Mouse (Mus musculus) lung, embryonic 16.5 days (tissue): ENCODE results near the gene Dctd. TPM values are rescaled to one million over a fixed set of nuclear protein-coding genes. Genes with fewer than 3 reads are reported as not detected.
"Not testable (repeated sequence)": the region's sequence is repeated elsewhere in the genome, so short reads cannot be mapped to it uniquely, and the experiment has no call there.

Experiments
- ATAC-seq: fragments of 200-750 bp; cut with Nextera tagmentation; 2 replicates; pipeline ENCODE4 v1.8.0; 2017; ENCODE audit warnings: low read depth, mild to moderate bottlenecking, moderate library complexity
- H3K27ac ChIP-seq: fragments of 300-500 bp; sonication (generic); 2 replicates; pipeline ENCODE4 v1.5.1; 2014; ENCODE audit warnings: mild to moderate bottlenecking, control low read depth, low read length
- H3K27me3 ChIP-seq: fragments of 300-500 bp; sonication (generic); 2 replicates; pipeline ENCODE4 v1.6.1; 2014; ENCODE audit warnings: low read depth, low read length, mixed read lengths; ENCODE audit not compliant: control insufficient read depth, insufficient read depth
- H3K36me3 ChIP-seq: fragments of 300-500 bp; sonication (generic); 2 replicates; pipeline ENCODE4 v1.6.1; 2014; ENCODE audit warnings: low read length; ENCODE audit not compliant: control insufficient read depth, insufficient read depth
- H3K4me1 ChIP-seq: fragments of 300-500 bp; sonication (generic); replicated peaks from 2 replicates; pipeline ENCODE4 v1.6.1; 2014; ENCODE audit warnings: low read length, mixed read lengths; ENCODE audit not compliant: control insufficient read depth, insufficient read depth
- H3K4me2 ChIP-seq: fragments of 300-500 bp; sonication (generic); 2 replicates; pipeline ENCODE4 v1.6.1; 2014; ENCODE audit warnings: low read depth, low read length, control low read depth
- H3K4me3 ChIP-seq: fragments of 300-500 bp; sonication (generic); 2 replicates; pipeline ENCODE4 v1.5.1; 2014; ENCODE audit warnings: mild to moderate bottlenecking, low read length, control low read depth
- H3K9ac ChIP-seq: fragments of 300-500 bp; sonication (generic); 2 replicates; pipeline ENCODE4 v1.6.1; 2014; ENCODE audit warnings: low read length, control low read depth
- H3K9me3 ChIP-seq: fragments of 300-500 bp; sonication (generic); 2 replicates; pipeline ENCODE4 v1.6.1; 2016; ENCODE audit warnings: low read length; ENCODE audit not compliant: control insufficient read depth
- WGBS: fragments of 180-500 bp; shearing (Covaris S2); extraction: QIAGEN DNeasy Blood & Tissue Kit; methylation state at CpG from one replicate; pipeline ENCODE4 v1.1.7; 2014; 5-methylcytosine and 5-hydroxymethylcytosine counted together
- polyA plus RNA-seq: library from polyadenylated mRNA; unstranded; fragments of >200 nt; fragmentation: Nextera tagmentation; extraction: Ambion mirVana; gene quantifications from 2 replicates; pipeline ENCODE4 v1.2.1, GENCODE M21; 2015

Gene Dctd
- polyA plus RNA-seq, 1 experiment from 2014 or later = 16.3 TPM

- no peak overlapping the region for H3K9ac ChIP-seq
- H3K36me3 ChIP-seq = no peaks in the 10 kb centered on the region
- 40% methylated on average over 15 of the region's 15 CpGs for WGBS
- no peaks in the 10 kb centered on the region; the same call in 1 of the 2 replicates for H3K27me3 ChIP-seq
- ATAC-seq = no peak
- H3K9me3 ChIP-seq = no peaks in the 10 kb centered on the region
- H3K27ac ChIP-seq = no peak overlapping the region
- H3K4me1 ChIP-seq = peaks cover 5% of the 10 kb centered on the region; the same call in 1 of the 2 replicates
- H3K4me3 ChIP-seq = no peak overlapping the region
- H3K4me2 ChIP-seq = no peak overlapping the region
Observed at GRCm38 (mm10) chr8:48158560-48159217, 59.8 kb downstream of the Dctd start.

DNA sequence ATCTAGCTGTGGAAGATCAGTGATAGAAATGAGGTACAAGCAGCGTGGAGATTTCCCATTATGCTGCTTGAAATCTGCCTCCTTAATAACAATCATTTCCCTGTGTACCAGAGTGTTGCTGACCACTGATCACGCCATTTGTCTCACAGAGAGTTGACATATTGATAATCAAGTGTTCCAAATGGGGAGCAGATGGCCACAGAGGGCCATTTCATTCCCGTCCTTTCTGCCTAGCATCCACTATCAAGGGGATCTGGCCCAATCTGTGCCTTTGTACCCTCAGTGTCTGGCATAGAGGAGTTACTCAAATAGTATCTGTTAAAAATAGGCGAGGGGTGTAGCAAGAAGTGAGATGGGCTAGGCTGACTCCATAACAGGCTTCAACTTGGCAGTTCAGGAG is 78.5 kb downstream of the Dctd start:
- Histone ChIP-seq H3K4me1 (no peaks in the 10 kb centered on the region), H3K36me3 (no peaks in the 10 kb centered on the region), H3K27ac (no peak overlapping the region), H3K27me3 (no peaks in the 10 kb centered on the region), H3K9ac (no peak overlapping the region), H3K4me2 (no peak overlapping the region), H3K4me3 (no peak overlapping the region), H3K9me3 (0 out of 2 replicates have a peak, but pooled peaks cover 4% of the 10 kb centered on the region)
- WGBS = 61% methylated on average over 4 of the region's 4 CpGs
- no peak for ATAC-seq

GRCm38 (mm10) chr8:48177876-48178275 is 79.0 kb downstream of the Dctd start:
- 96% methylated on average over 1 of the region's 1 CpGs for WGBS

GRCm38 (mm10) chr8:48178993-48179392 is 80.1 kb downstream of the Dctd start:
- no peaks in the 10 kb centered on the region for H3K36me3 ChIP-seq
- ATAC-seq = no peak
- no peaks in the 10 kb centered on the region for H3K4me1 ChIP-seq
- H3K27ac ChIP-seq = no peak overlapping the region
- WGBS = 75% methylated on average over 4 of the region's 4 CpGs
- H3K4me3 ChIP-seq = no peak overlapping the region
- H3K9ac ChIP-seq = no peak overlapping the region
- H3K27me3 ChIP-seq = no peaks in the 10 kb centered on the region
- 0 out of 2 replicates have a peak, but pooled peaks cover 4% of the 10 kb centered on the region for H3K9me3 ChIP-seq
- H3K4me2 ChIP-seq = no peak overlapping the region

More at GRCm38 (mm10) chr8:48177876-48178275, 79.0 kb downstream of the Dctd start:
- Histone ChIP-seq H3K27me3 (no peaks in the 10 kb centered on the region), H3K4me2 (no peak overlapping the region), H3K27ac (no peak overlapping the region), H3K9me3 (0 out of 2 replicates have a peak, but pooled peaks cover 4% of the 10 kb centered on the region), H3K4me3 (no peak overlapping the region), H3K9ac (no peak overlapping the region), H3K36me3 (no peaks in the 10 kb centered on the region), H3K4me1 (no peaks in the 10 kb centered on the region)
- no peak for ATAC-seq

DNA sequence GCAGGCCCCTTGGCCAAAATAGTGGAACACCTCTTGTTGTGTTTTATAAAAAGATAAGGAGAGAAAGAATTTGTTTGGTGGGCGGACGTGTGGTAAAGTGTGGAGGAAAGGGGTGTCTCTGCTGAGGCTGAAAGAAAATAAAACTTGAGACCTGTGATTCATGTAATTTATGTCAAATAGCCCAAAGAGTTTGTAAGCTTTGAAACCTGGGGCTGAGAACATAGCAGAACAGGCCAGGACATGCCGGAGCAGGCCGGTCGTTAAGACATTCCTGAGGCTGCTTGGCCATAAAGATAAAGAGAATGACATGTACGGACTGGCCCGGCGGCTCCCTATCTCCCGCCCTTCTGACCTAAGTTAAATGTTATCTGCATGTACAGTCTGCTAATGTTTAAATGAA is 81.3 kb downstream of the Dctd start:
- H3K4me2 ChIP-seq, H3K36me3 ChIP-seq, H3K4me1 ChIP-seq, H3K4me3 ChIP-seq, H3K27ac ChIP-seq, H3K9me3 ChIP-seq, H3K27me3 ChIP-seq, H3K9ac ChIP-seq, ATAC-seq: not testable (repeated sequence)
- WGBS = 80% methylated on average over 9 of the region's 9 CpGs

- H3K36me3 ChIP-seq = no peaks in the 10 kb centered on the region
- no peaks in the 10 kb centered on the region for H3K27me3 ChIP-seq
- H3K4me2 ChIP-seq = no peak overlapping the region
- H3K9ac ChIP-seq = no peak overlapping the region
- H3K27ac ChIP-seq = no peak overlapping the region
- ATAC-seq = no peak
- H3K9me3 ChIP-seq = 0 out of 2 replicates have a peak, but pooled peaks cover 4% of the 10 kb centered on the region
- H3K4me3 ChIP-seq = no peak overlapping the region
- 93% methylated on average over 3 of the region's 3 CpGs for WGBS
- no peaks in the 10 kb centered on the region for H3K4me1 ChIP-seq
Observed at GRCm38 (mm10) chr8:48181000-48181399, 82.1 kb downstream of the Dctd start.

DNA sequence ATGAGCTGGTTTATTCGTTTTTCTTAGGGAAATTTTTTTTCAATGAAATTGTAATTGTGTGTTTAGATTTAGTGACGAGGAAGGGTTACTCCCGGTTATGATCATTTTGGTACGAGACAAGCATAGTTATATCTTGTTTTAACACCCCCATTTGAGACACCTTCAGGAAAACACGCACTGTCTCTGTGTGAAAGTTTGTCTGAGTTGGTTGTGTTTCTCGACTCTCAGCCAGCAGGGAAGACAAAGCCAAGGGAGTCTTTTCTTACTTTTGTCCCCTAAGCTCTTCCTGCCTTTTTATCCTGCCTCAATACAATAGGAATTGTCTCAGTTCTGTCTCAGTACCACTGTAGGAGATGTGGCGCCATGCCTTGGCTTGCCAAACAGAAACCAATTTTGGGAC is 84.9 kb downstream of the Dctd start:
- Histone ChIP-seq H3K27me3 (no peaks in the 10 kb centered on the region), H3K9me3 (0 out of 2 replicates have a peak, but pooled peaks cover 4% of the 10 kb centered on the region), H3K9ac (no peak overlapping the region), H3K4me1 (no peaks in the 10 kb centered on the region), H3K36me3 (no peaks in the 10 kb centered on the region), H3K27ac (no peak overlapping the region), H3K4me3 (no peak overlapping the region), H3K4me2 (no peak overlapping the region)
- no peak for ATAC-seq
- 76% methylated on average over 7 of the region's 7 CpGs for WGBS

DNA sequence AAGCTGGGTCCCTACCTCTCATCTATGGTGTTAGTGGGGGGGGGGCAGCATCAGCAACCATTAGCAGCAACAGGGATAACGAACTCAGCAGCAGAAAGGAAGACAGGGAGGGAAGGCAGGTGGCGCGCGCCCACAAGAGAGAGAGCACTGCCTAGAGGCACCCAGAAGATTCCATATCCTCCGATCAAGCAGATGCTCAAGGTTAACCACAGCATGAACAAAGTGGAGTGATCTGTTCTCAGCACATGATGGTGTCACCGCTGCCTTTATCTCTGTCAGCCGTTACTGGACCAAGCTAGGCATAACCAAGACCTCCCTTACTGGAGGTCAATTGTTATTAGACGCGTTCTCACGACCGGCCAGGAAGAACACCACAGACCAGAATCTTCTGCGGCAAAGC is 89.7 kb downstream of the Dctd start:
- Histone ChIP-seq H3K9me3 (no peaks in the 10 kb centered on the region), H3K36me3 (no peaks in the 10 kb centered on the region), H3K4me3 (no peak overlapping the region), H3K9ac (no peak overlapping the region), H3K4me1 (no peaks in the 10 kb centered on the region), H3K4me2 (no peak overlapping the region), H3K27ac (no peak overlapping the region), H3K27me3 (no peaks in the 10 kb centered on the region)
- ATAC-seq = no peak
- 97% methylated on average over 12 of the region's 12 CpGs for WGBS

- no peak overlapping the region for H3K4me2 ChIP-seq
- H3K4me1 ChIP-seq = no peaks in the 10 kb centered on the region
- no peak overlapping the region for H3K27ac ChIP-seq
- no peaks in the 10 kb centered on the region for H3K9me3 ChIP-seq
- ATAC-seq = no peak
- H3K9ac ChIP-seq = no peak overlapping the region
- H3K27me3 ChIP-seq = no peaks in the 10 kb centered on the region
- 95% methylated on average over 9 of the region's 9 CpGs for WGBS
- no peaks in the 10 kb centered on the region for H3K36me3 ChIP-seq
- H3K4me3 ChIP-seq = no peak overlapping the region
Observed at GRCm38 (mm10) chr8:48195971-48196370, 97.1 kb downstream of the Dctd start.
